Mouse (Mus musculus) megakaryocyte, embryonic 14.5 days (primary cell): ENCODE data around the gene Ifit3.

Experiments used
- FLI1 ChIP-seq: IDR thresholded peaks from 2 replicates; pipeline ENCODE4 v1.6.1; 2012; ENCODE audit warnings: low read length, inconsistent platforms, mixed read lengths
- GATA1 ChIP-seq: IDR thresholded peaks from 3 replicates; pipeline ENCODE4 v1.6.1; 2012; ENCODE audit warnings: mixed read lengths, low read length, inconsistent platforms, borderline replicate concordance

- TF ChIP-seq FLI1 (no peak), GATA1 (no peak)
Observed at GRCm38 (mm10) chr19:34556621-34557020, 26.7 kb upstream of the Ifit3 start.
